ENCODE assay signal across 11 mouse cellular contexts in genomic region chr3:127107281-127107680, GRCm38 (mm10).
DNase-seq lines count a peak whose midpoint lies in the region; ATAC-seq lines count a peak whose summit lies in the region.
"Had no signal": no experiment of that assay in that cellular context is flagged by ENCODE, and none has a peak within 500 bp of the region (broad histone marks: within the 10 kb centered on the region; RNA-seq: fewer than 3 reads in every experiment).

No protein-coding gene starts in this region.

- H3K4me2 ChIP-seq in kidney, embryonic 14.5 days (replicated peaks; ENCODE audit: low read depth, low read length), result no peak overlapping the region
- H3K4me2 ChIP-seq: heart, embryonic 13.5 days; liver, embryonic 15.5 days had no signal

- peak; percentile 12 to 22 for DNase-seq in heart, adult 9 months (ENCODE audit: low spot score in 2 of 2)
- no peak for DNase-seq in heart, embryonic 10.5 days (ENCODE audit: low spot score)
- peak; percentile 59 for DNase-seq in cerebellum, adult 11 months
- DNase-seq in fibroblast of lung, adult 2 months (ENCODE audit: low read depth), result peak; percentile 64
- peak; percentile 56 for DNase-seq in layer of hippocampus, adult 9-11 months
- DNase-seq in ovary, postnatal 10 days (ENCODE audit: low spot score), result no peak
- no peak for DNase-seq in adrenal gland, adult 8-10 months

- H3K4me3 ChIP-seq in heart, embryonic 10.5 days, result no peak overlapping the region
- no peak overlapping the region for H3K4me3 ChIP-seq in kidney, embryonic 14.5 days (ENCODE audit: low read length)
- H3K4me3 ChIP-seq: heart, embryonic 13.5 days; liver, embryonic 15.5 days; megakaryocyte, embryonic 14.5 days had no signal

- no peaks in the 10 kb centered on the region for H3K36me3 ChIP-seq in heart, embryonic 10.5 days
- no peaks in the 10 kb centered on the region for H3K36me3 ChIP-seq in kidney, embryonic 14.5 days (ENCODE audit: control insufficient read depth, insufficient read depth, low read length)
- H3K36me3 ChIP-seq: heart, embryonic 13.5 days; liver, embryonic 15.5 days had no signal

- no peak overlapping the region for H3K9ac ChIP-seq in kidney, embryonic 14.5 days (ENCODE audit: low read depth, low read length)
- H3K9ac ChIP-seq: heart, embryonic 13.5 days; liver, embryonic 15.5 days had no signal

- no peaks in the 10 kb centered on the region for H3K4me1 ChIP-seq in heart, embryonic 10.5 days
- no peaks in the 10 kb centered on the region for H3K4me1 ChIP-seq in kidney, embryonic 14.5 days (ENCODE audit: control insufficient read depth, insufficient read depth, low read length)
- H3K4me1 ChIP-seq: liver, embryonic 15.5 days; megakaryocyte, embryonic 14.5 days had no signal

- no peak overlapping the region for H3K27ac ChIP-seq in heart, embryonic 10.5 days
- no peak overlapping the region for H3K27ac ChIP-seq in kidney, embryonic 14.5 days (ENCODE audit: low read depth, low read length)
- H3K27ac ChIP-seq: heart, embryonic 13.5 days; liver, embryonic 15.5 days had no signal

- no peak for ATAC-seq in kidney, embryonic 14.5 days (ENCODE audit: low FRiP score, low TSS enrichment)

- WGBS in heart, embryonic 10.5 days, result 81% methylated on average over 5 of the region's 5 CpGs
- WGBS in kidney, embryonic 14.5 days, result 66% methylated on average over 5 of the region's 5 CpGs

- no peaks in the 10 kb centered on the region for H3K9me3 ChIP-seq in heart, embryonic 10.5 days
- peaks cover 3% of the 10 kb centered on the region; the same call in 1 of the 2 replicates for H3K9me3 ChIP-seq in kidney, embryonic 14.5 days (ENCODE audit: control insufficient read depth, low read length)
- H3K9me3 ChIP-seq: heart, embryonic 13.5 days; liver, embryonic 15.5 days had no signal

- no peaks in the 10 kb centered on the region for H3K27me3 ChIP-seq in heart, embryonic 10.5 days (ENCODE audit: insufficient read depth, poor library complexity, severe bottlenecking)
- H3K27me3 ChIP-seq in kidney, embryonic 14.5 days (ENCODE audit: control insufficient read depth, insufficient read depth, low read length), result no peaks in the 10 kb centered on the region
- H3K27me3 ChIP-seq: heart, embryonic 13.5 days; liver, embryonic 15.5 days; megakaryocyte, embryonic 14.5 days had no signal

Comparison
In these comparisons a context has a peak if more than half of its experiments do, and no peak if none do; other contexts are left out.
1. DNase-seq: peak in heart, adult 9 months (2 of 2), cerebellum, adult 11 months (single experiment), fibroblast of lung, adult 2 months (single experiment) and layer of hippocampus, adult 9-11 months (single experiment); none in heart, embryonic 10.5 days (single experiment), ovary, postnatal 10 days (single experiment) and adrenal gland, adult 8-10 months (single experiment).